Mouse (Mus musculus) heart, postnatal 0 days (tissue): ENCODE data around the gene Tspan3.

ENCODE experiments used
- CTCF ChIP-seq: IDR thresholded peaks from 2 replicates; pipeline ENCODE4 v1.5.1; 2016; ENCODE audit warnings: antibody characterized with exemption, control low read depth, low read depth
- EP300 ChIP-seq: IDR thresholded peaks from 2 replicates; pipeline ENCODE4 v1.6.1; 2016; ENCODE audit warnings: antibody characterized with exemption, low read depth

DNA sequence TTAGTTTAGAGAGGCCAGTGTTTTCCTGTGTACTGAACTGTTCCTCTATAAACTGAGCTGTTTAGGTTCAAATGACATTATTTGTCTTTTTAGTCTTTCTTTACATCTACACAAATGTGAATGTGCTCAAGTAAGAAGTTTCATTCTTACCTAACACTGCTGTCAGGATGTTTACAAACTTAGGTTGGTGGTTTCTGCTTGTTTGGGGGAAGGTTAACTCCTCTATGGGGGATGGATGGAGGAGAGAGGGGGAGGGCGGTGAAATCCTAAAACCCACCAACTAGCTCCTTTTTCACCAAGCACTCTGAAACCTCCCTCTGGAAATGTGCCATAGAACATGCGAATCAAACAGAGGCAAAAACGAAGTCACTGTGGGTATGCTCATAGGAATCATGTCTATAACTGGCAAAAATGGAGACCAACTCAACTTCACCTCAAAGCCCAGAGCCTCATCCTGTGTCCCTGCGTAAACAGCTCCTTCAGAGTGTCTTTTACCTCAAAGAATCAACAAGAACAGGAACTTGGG, 12.7 kb downstream of the Tspan3 start:
- no peak for TF ChIP-seq CTCF
- no peak for TF ChIP-seq EP300
